Mouse (Mus musculus): ENCODE results near the gene Mthfd2.

Mthfd2 gene

GRCm38 (mm10) chr6:83268144-83269010, 57.3 kb downstream of the Mthfd2 start:
- peak; percentile 94 for DNase-seq (ENCODE audit: low spot score in 2 of 2)

- DNase-seq (ENCODE audit: low spot score in 2 of 2) = no peak
Measured at GRCm38 (mm10) chr6:83267616-83268015, 58.1 kb downstream of the Mthfd2 start.

- no peak for DNase-seq (ENCODE audit: low spot score in 2 of 2)
Measured at GRCm38 (mm10) chr6:83265653-83266052, 60.1 kb downstream of the Mthfd2 start.

GRCm38 (mm10) chr6:83265253-83265652, 60.5 kb downstream of the Mthfd2 start:
- no peak for DNase-seq (ENCODE audit: low spot score in 2 of 2)

- no peak for DNase-seq (ENCODE audit: low spot score in 2 of 2)
Measured at GRCm38 (mm10) chr6:83264516-83264915, 61.2 kb downstream of the Mthfd2 start.
